Mouse (Mus musculus) lung, postnatal 0 days (tissue): ENCODE measurements at regions not wholly inside any gene's neighbourhood (a gene's known extent, or its start where the extent isn't known, plus 50 kb on each side); places are given as distances from the start of the nearest gene placed in this dataset.
"Not testable (repeated sequence)": the region's sequence is repeated elsewhere in the genome, so short reads cannot be mapped to it uniquely, and the experiment has no call there.

ENCODE experiments used
- ATAC-seq: fragments of 200-750 bp; cut with Nextera tagmentation; 2 replicates; pipeline ENCODE4 v1.8.0; 2017; ENCODE audit warnings: moderate library complexity
- DNase-seq: peaks from one replicate; pipeline ENCODE4 v3.0.0-alpha.2; 2016; ENCODE audit warnings: low spot score
- H3K27ac ChIP-seq: fragments of 300-500 bp; sonication (generic); 2 replicates; pipeline ENCODE4 v1.5.1; 2014; ENCODE audit warnings: antibody characterized with exemption, mild to moderate bottlenecking, low read length, mixed read lengths
- H3K27me3 ChIP-seq: fragments of 300-500 bp; sonication (generic); replicated peaks from 2 replicates; pipeline ENCODE4 v1.6.1; 2014; ENCODE audit warnings: low read length, mixed read lengths; ENCODE audit not compliant: insufficient read depth
- H3K36me3 ChIP-seq: fragments of 300-500 bp; sonication (generic); 2 replicates; pipeline ENCODE4 v1.6.1; 2014; ENCODE audit warnings: low read length, mixed read lengths; ENCODE audit not compliant: insufficient read depth
- H3K4me1 ChIP-seq: fragments of 300-500 bp; sonication (generic); 2 replicates; pipeline ENCODE4 v1.6.1; 2014; ENCODE audit warnings: antibody characterized with exemption, low read depth, low read length, mixed read lengths; ENCODE audit not compliant: insufficient read depth
- H3K4me2 ChIP-seq: fragments of 300-500 bp; sonication (generic); replicated peaks from 2 replicates; pipeline ENCODE4 v1.6.1; 2014; ENCODE audit warnings: low read depth, mild to moderate bottlenecking, low read length, moderate library complexity, mixed read lengths
- H3K4me3 ChIP-seq: fragments of 300-500 bp; sonication (generic); 2 replicates; pipeline ENCODE4 v1.5.1; 2014; ENCODE audit warnings: low read depth, low read length
- H3K9ac ChIP-seq: fragments of 300-500 bp; sonication (generic); replicated peaks from 2 replicates; pipeline ENCODE4 v1.6.1; 2014; ENCODE audit warnings: low read depth, mild to moderate bottlenecking
- H3K9me3 ChIP-seq: fragments of 300-500 bp; sonication (generic); 2 replicates; pipeline ENCODE4 v1.6.1; 2016; ENCODE audit warnings: low read length, mixed read lengths
- CTCF ChIP-seq: IDR thresholded peaks from 2 replicates; pipeline ENCODE4 v1.5.1; 2016; ENCODE audit warnings: antibody characterized with exemption, mild to moderate bottlenecking
- EP300 ChIP-seq: IDR thresholded peaks from 2 replicates; pipeline ENCODE4 v1.6.1; 2016; ENCODE audit warnings: antibody characterized with exemption, mild to moderate bottlenecking, control low read depth
- WGBS: fragments of 180-500 bp; shearing (Covaris S2); extraction: QIAGEN DNeasy Blood & Tissue Kit; methylation state at CpG from one replicate; pipeline ENCODE4 v1.1.7; 2014; 5-methylcytosine and 5-hydroxymethylcytosine counted together

DNA sequence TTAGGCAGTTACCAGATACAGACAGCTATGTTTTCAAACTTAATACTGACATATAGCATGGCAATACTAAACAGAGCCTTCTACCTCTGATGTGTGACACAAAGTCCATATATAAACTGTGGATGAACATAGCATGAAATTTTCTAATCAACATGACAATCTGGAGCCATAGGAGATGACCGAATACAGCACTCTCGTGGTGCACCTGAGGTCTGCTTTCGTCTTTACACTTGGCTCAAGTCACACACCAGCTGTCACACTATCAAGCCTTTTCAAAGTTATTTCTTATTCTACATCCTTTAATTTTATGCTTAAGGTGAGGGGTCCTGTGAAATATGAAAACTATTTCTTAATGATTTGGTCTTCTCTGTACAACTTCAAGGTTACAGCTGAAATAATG is 120.1 kb upstream of the Kcnj3 start:
- Histone ChIP-seq H3K4me3 (no peak overlapping the region), H3K36me3 (no peaks in the 10 kb centered on the region), H3K4me1 (no peaks in the 10 kb centered on the region), H3K27me3 (no peaks in the 10 kb centered on the region), H3K27ac (no peak overlapping the region), H3K4me2 (no peak overlapping the region), H3K9me3 (no peaks in the 10 kb centered on the region), H3K9ac (no peak overlapping the region)
- ATAC-seq (no peak), DNase-seq (no peak)
- WGBS: 79% methylated on average over 3 of the region's 3 CpGs
- TF ChIP-seq CTCF: no peak
- no peak for TF ChIP-seq EP300

GRCm38 (mm10) chr2:55354061-55354460 is 81.7 kb upstream of the Kcnj3 start:
- H3K4me2 ChIP-seq, H3K9ac ChIP-seq, DNase-seq, H3K4me1 ChIP-seq, H3K27me3 ChIP-seq, H3K4me3 ChIP-seq, H3K9me3 ChIP-seq, ATAC-seq, H3K36me3 ChIP-seq, H3K27ac ChIP-seq: not testable (repeated sequence)
- 80% methylated on average over 5 of the region's 5 CpGs for WGBS
